Mouse (Mus musculus) G1E (cell line): ENCODE results near the gene Nacc1.

Source experiments
- CTCF ChIP-seq: IDR thresholded peaks from 2 replicates; pipeline ENCODE4 v1.5.1; 2012; ENCODE audit warnings: low read depth, low read length, inconsistent platforms, mixed read lengths
- GATA1 ChIP-seq: IDR thresholded peaks from 2 replicates; pipeline ENCODE4 v1.6.1; 2012; ENCODE audit warnings: borderline replicate concordance, low read length, inconsistent platforms, mixed read lengths
- GATA2 ChIP-seq: IDR thresholded peaks from 2 replicates; pipeline ENCODE4 v1.6.1; 2012; ENCODE audit warnings: low read depth, low read length, inconsistent platforms, borderline replicate concordance
- TAL1 ChIP-seq: conservative IDR thresholded peaks from 2 replicates; pipeline ENCODE4 v1.6.1; 2012; ENCODE audit warnings: low read depth, low read length, inconsistent platforms, mixed read lengths

DNA sequence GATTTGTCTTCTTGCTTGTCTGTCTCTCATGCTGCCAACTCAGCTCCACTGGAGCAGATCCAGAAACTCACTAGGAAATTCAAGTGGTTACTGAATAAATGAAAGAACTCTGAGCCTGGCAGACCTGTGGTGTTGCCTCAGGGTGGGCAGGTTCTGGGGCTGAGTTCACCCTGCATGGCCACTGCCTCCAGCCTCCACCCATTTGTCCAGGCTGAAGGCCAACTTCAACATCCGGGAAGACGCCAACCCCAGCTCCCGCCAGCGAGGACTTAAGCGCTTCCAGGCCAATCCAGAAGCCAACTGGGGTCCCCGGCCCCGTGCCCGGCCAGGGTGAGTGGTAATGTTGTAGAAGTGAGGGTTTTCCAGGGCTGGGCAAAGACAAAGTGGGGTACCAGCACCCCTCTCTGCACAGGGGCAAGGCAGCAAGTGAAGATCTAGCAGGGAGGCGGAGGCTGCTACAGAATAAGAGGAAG lies 11.3 kb upstream of the Nacc1 start:
- TF ChIP-seq CTCF: no peak
- no peak for TF ChIP-seq GATA1
- TF ChIP-seq TAL1: no peak
- no peak for TF ChIP-seq GATA2
